Mouse (Mus musculus) G1E (cell line): ENCODE measurements around the gene A630001G21Rik.

Experiments
- CTCF ChIP-seq: IDR thresholded peaks from 2 replicates; pipeline ENCODE4 v1.5.1; 2012; ENCODE audit warnings: low read depth, low read length, inconsistent platforms, mixed read lengths
- GATA1 ChIP-seq: IDR thresholded peaks from 2 replicates; pipeline ENCODE4 v1.6.1; 2012; ENCODE audit warnings: borderline replicate concordance, low read length, inconsistent platforms, mixed read lengths
- GATA2 ChIP-seq: IDR thresholded peaks from 2 replicates; pipeline ENCODE4 v1.6.1; 2012; ENCODE audit warnings: low read depth, low read length, inconsistent platforms, borderline replicate concordance
- TAL1 ChIP-seq: conservative IDR thresholded peaks from 2 replicates; pipeline ENCODE4 v1.6.1; 2012; ENCODE audit warnings: low read depth, low read length, inconsistent platforms, mixed read lengths

- TF ChIP-seq GATA2, result no peak
- no peak for TF ChIP-seq CTCF
- TF ChIP-seq GATA1, result no peak
- TF ChIP-seq TAL1, result no peak
These were observed 37.5 kb downstream of the A630001G21Rik start for GRCm38 (mm10) chr1:85740923-85741322.
